Mouse (Mus musculus): ENCODE measurements around the gene Abcg2.

- no peak for TF ChIP-seq GATA1 (IDR thresholded peaks at IDR 0.05; ENCODE audit: borderline replicate concordance, low read length)
- TF ChIP-seq FLI1 (IDR thresholded peaks at IDR 0.05; ENCODE audit: low read length): no peak
Measured at GRCm38 (mm10) chr6:58606642-58607041, 22.3 kb downstream of the Abcg2 start.

All from megakaryocyte, embryonic 14.5 days (primary cell).